In genomic region chr9:94067121-94067520, GRCm38 (mm10) we compare ENCODE assay signal across 14 mouse cellular contexts.
A peak's percentile ranks its signal among the peaks of the same experiment; 100 is the strongest.
DNase-seq lines count a peak whose midpoint lies in the region; TF ChIP-seq lines count a peak whose summit lies in the region.
"Had no signal": no experiment of that assay in that cellular context is flagged by ENCODE, and none has a peak within 500 bp of the region (broad histone marks: within the 10 kb centered on the region; RNA-seq: fewer than 3 reads in every experiment).

No protein-coding gene starts in this region.

- H3K27ac ChIP-seq in left cerebral cortex, adult 2 months = no peak overlapping the region
- H3K27ac ChIP-seq: heart, adult 2 months; kidney, embryonic 15.5 days had no signal

- peak; percentile 6 for DNase-seq in kidney, postnatal 10 days
- no peak for DNase-seq in kidney, adult 11 months
- peak; percentile 16 for DNase-seq in Muller cell, postnatal 12 days (ENCODE audit: inconsistent ontology term)
- DNase-seq in brain, adult 2 months (ENCODE audit: low read depth, low spot score) = peak; percentile 63
- peak; percentile 10 to 11 for DNase-seq in cerebellum, postnatal 36 days
- DNase-seq in left cerebral cortex, adult 2 months (ENCODE audit: extremely low spot score in 1 of 2, low spot score in 2 of 2) = no peak
- DNase-seq in kidney, postnatal 14 days = no peak
- DNase-seq: heart, adult 2 months; heart, postnatal 10 days; liver, postnatal 0 days; right cerebral cortex, postnatal 25 days had no signal

- TF ChIP-seq CTCF in left cerebral cortex, adult 2 months (IDR thresholded peaks at IDR 0.05) = no peak

- H3K4me3 ChIP-seq in left cerebral cortex, adult 2 months = no peak overlapping the region
- H3K4me3 ChIP-seq: heart, adult 2 months; kidney, embryonic 15.5 days; megakaryocyte, embryonic 14.5 days; myocyte had no signal

- intact Hi-C loops in left cerebral cortex, adult 2 months (cut with DNase I) = no loop called here

Comparison
In these comparisons a context has a peak if more than half of its experiments do, and no peak if none do; other contexts are left out.
1. DNase-seq: peak in kidney, postnatal 10 days (single experiment), Muller cell, postnatal 12 days (single experiment), brain, adult 2 months (single experiment) and cerebellum, postnatal 36 days (2 of 2); none in kidney, adult 11 months (single experiment), left cerebral cortex, adult 2 months (0 of 2) and kidney, postnatal 14 days (single experiment).